Mouse (Mus musculus): ENCODE measurements around the gene Hoxd11. TPM values are rescaled to one million over a fixed set of nuclear protein-coding genes. Genes with fewer than 3 reads are reported as not detected.

Gene Hoxd11
- polyA plus RNA-seq (2016; fragmentation: Nextera tagmentation; extraction: Ambion mirVana) = 0.07 and 2.1 TPM in 2 replicates

GRCm38 (mm10) chr2:74678891-74679595, at the start of gene Hoxd11:
Hoxd11 (plus strand) TSS chr2:74679557.
- H3K9me3 ChIP-seq = no peaks in the 10 kb centered on the region
- WGBS = 2% methylated on average over 15 of the region's 15 CpGs
- DNase-seq (ENCODE audit: low spot score) = peak; percentile 66
- H3K27me3 ChIP-seq (ENCODE audit: insufficient read depth, poor library complexity, severe bottlenecking) = peaks cover 100% of the 10 kb centered on the region
- H3K4me1 ChIP-seq = peaks cover 39% of the 10 kb centered on the region
- no peak within 1 kb of the TSS for H3K27ac ChIP-seq
- peak within 1 kb of the TSS; percentile 38; the same call in 1 of the 2 replicates for H3K4me3 ChIP-seq
- no peaks in the 10 kb centered on the region for H3K36me3 ChIP-seq

DNA sequence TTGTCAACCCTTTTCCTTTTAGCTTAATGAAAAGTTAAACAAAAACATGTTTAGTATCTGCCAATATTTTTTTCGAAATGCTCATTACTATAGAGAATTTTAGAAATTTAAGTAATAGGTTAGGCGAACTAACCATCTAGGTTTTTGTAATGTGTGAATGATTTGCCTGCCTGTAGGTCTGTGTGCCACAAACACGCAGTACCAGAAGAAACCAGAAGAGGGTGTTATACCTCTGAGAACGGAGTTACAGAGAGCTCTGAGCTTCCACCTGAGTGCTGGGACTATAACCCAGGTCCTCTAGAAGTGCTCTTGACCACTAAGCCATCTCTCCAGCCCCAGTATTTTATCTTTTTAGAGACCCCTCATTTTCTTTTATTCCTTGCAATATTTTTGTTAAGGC, 43.9 kb upstream of the Hoxd11 start:
- Histone ChIP-seq H3K4me3 (no peak overlapping the region), H3K27ac (no peak overlapping the region), H3K36me3 (no peaks in the 10 kb centered on the region), H3K9me3 (no peaks in the 10 kb centered on the region), H3K4me1 (no peaks in the 10 kb centered on the region), H3K27me3 (ENCODE audit: insufficient read depth, poor library complexity, severe bottlenecking) (no peaks in the 10 kb centered on the region)
- 54% methylated on average over 4 of the region's 4 CpGs for WGBS
- no peak for DNase-seq (ENCODE audit: low spot score)

- WGBS = 71% methylated on average over 5 of the region's 5 CpGs
- peaks cover 39% of the 10 kb centered on the region for H3K27me3 ChIP-seq (ENCODE audit: insufficient read depth, poor library complexity, severe bottlenecking)
- no peaks in the 10 kb centered on the region for H3K4me1 ChIP-seq
- no peaks in the 10 kb centered on the region for H3K9me3 ChIP-seq
- DNase-seq (ENCODE audit: low spot score) = no peak
- H3K27ac ChIP-seq = no peak overlapping the region
- no peaks in the 10 kb centered on the region for H3K36me3 ChIP-seq
- no peak overlapping the region for H3K4me3 ChIP-seq
Measured at GRCm38 (mm10) chr2:74642431-74642830, 36.9 kb upstream of the Hoxd11 start.

- Histone ChIP-seq H3K9me3 (no peaks in the 10 kb centered on the region), H3K4me1 (no peaks in the 10 kb centered on the region), H3K36me3 (no peaks in the 10 kb centered on the region), H3K27me3 (ENCODE audit: insufficient read depth, poor library complexity, severe bottlenecking) (peaks cover 71% of the 10 kb centered on the region), H3K4me3 (no peak overlapping the region), H3K27ac (no peak overlapping the region)
- DNase-seq (ENCODE audit: low spot score) = no peak
- 77% methylated on average over 3 of the region's 3 CpGs for WGBS
Measured at GRCm38 (mm10) chr2:74645631-74646030, 33.7 kb upstream of the Hoxd11 start.

- H3K9me3 ChIP-seq = no peaks in the 10 kb centered on the region
- H3K27me3 ChIP-seq (ENCODE audit: insufficient read depth, poor library complexity, severe bottlenecking) = peaks cover 88% of the 10 kb centered on the region
- H3K36me3 ChIP-seq = no peaks in the 10 kb centered on the region
- DNase-seq (ENCODE audit: low spot score) = no peak
- WGBS = 13% methylated on average over 7 of the region's 7 CpGs
- H3K4me1 ChIP-seq = no peaks in the 10 kb centered on the region
- H3K4me3 ChIP-seq = no peak overlapping the region
- no peak overlapping the region for H3K27ac ChIP-seq
Measured at GRCm38 (mm10) chr2:74647082-74647864, 32.1 kb upstream of the Hoxd11 start.

GRCm38 (mm10) chr2:74652996-74653340, 26.4 kb upstream of the Hoxd11 start:
- H3K9me3 ChIP-seq = no peaks in the 10 kb centered on the region
- peaks cover 99% of the 10 kb centered on the region for H3K27me3 ChIP-seq (ENCODE audit: insufficient read depth, poor library complexity, severe bottlenecking)
- DNase-seq (ENCODE audit: low spot score) = no peak
- H3K27ac ChIP-seq = no peak overlapping the region
- peaks cover 21% of the 10 kb centered on the region for H3K4me1 ChIP-seq
- H3K36me3 ChIP-seq = no peaks in the 10 kb centered on the region
- WGBS = 37% methylated on average over 2 of the region's 2 CpGs
- H3K4me3 ChIP-seq = no peak overlapping the region

GRCm38 (mm10) chr2:74653781-74654535, 25.4 kb upstream of the Hoxd11 start:
- no peaks in the 10 kb centered on the region for H3K36me3 ChIP-seq
- 12% methylated on average over 17 of the region's 17 CpGs for WGBS
- no peak overlapping the region for H3K27ac ChIP-seq
- peaks cover 26% of the 10 kb centered on the region for H3K4me1 ChIP-seq
- H3K9me3 ChIP-seq = no peaks in the 10 kb centered on the region
- peaks cover 99% of the 10 kb centered on the region for H3K27me3 ChIP-seq (ENCODE audit: insufficient read depth, poor library complexity, severe bottlenecking)
- H3K4me3 ChIP-seq = no peak overlapping the region
- DNase-seq (ENCODE audit: low spot score) = no peak

DNA sequence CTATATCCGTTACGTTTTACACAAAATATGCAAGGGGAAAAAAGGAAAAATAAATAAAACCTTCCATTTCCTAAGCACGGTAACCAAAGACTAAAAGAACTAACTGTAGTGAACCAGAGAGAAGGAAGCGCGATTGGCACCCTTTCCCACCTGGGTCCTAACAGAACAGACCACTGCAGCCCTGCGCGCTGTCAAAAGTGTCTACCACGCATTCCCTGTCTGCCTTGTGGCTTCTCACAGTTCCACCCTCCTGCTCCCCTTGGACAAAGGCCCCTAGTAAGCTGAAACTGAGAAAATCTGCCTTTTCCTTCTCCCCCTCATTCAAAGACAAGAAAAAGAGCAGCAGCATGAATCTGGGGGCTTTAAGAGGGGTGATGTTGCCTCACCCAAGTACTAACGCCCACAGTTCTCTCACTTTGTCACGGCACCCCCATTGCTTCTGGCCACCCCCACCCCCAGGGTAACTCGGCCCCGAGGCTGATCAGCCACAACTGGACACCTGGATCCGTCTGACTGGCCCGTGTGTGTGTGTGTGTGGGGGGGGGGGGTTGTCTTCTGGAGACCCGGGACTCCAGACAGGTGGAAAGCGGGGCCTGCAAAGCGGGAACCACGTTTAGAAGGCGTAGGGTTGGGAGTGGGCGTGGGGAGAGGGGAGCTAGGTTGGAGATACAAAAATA, 24.5 kb upstream of the Hoxd11 start:
- DNase-seq (ENCODE audit: low spot score) = no peak
- Histone ChIP-seq H3K9me3 (no peaks in the 10 kb centered on the region), H3K36me3 (no peaks in the 10 kb centered on the region)

DNA sequence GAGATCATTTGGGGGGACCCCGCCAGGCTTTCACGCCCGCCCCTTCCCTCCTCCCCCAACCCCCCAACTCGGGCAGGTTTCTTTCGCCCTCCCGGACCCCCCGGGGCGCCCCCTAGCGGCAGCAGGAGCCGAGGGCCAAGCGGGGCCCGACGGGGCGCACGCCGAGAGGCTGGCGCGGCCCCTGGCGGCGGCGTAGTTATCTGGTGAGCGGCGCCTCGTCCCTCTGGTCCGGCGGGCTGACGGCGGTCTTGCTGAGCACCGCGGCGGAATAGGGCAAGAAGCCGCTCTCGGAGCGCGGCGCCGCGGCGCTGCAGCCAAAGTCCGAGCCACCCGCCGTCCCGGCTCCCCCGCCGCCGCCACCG, 24.0 kb upstream of the Hoxd11 start:
- H3K27ac ChIP-seq = no peak overlapping the region
- no peak for DNase-seq (ENCODE audit: low spot score)

More for the DNA sequence above, 24.5 kb upstream of the Hoxd11 start:
- Histone ChIP-seq H3K4me1 (peaks cover 29% of the 10 kb centered on the region), H3K27ac (no peak overlapping the region), H3K27me3 (ENCODE audit: insufficient read depth, poor library complexity, severe bottlenecking) (peaks cover 99% of the 10 kb centered on the region), H3K4me3 (peak overlapping the region; percentile 54; the same call in 1 of the 2 replicates)
- 7% methylated on average over 20 of the region's 20 CpGs for WGBS

DNA sequence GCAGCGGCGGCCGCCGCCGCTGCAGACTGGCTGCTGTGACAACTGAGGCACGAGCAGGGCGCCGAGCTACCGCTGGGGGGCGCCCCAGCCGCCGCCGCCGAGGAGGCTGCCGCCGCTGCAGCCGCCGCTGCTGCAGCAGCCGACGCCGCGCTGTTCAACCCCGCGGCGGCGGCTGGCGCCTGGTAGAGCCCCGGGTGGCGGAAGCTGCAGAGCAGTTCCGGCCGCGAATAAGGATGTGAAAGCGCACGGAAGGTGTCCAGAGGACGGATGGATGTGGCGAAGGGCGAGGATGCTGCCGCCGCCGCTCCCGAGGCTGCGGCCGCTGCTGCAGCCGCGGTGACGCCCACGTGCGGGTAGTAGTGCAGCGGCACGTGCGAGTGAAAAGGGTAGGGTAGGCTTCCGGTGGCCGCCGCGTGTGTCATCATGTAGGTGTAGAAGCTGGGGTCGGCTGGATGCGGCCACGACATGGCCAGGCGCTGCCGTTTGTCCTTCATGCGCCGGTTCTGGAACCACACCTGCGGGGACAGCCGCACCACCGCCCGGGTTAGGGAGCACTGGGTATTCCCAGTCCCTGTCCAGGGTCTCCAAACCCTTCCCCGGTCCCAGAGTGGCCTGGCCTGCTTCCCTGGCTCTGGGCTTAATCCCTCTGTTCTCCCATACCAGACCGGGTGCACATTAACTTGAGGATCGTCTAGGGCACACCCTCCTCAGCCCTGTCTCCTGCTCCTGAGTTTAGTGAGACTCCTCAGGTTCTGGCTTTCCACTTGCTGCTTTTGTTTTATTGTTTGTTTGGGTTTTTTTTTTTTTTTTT, 23.3 kb upstream of the Hoxd11 start:
- under 1% methylated on average over 68 of the region's 69 CpGs for WGBS
- Histone ChIP-seq H3K4me1 (peaks cover 29% of the 10 kb centered on the region), H3K36me3 (no peaks in the 10 kb centered on the region), H3K4me3 (peak overlapping the region; percentile 54), H3K9me3 (no peaks in the 10 kb centered on the region), H3K27me3 (ENCODE audit: insufficient read depth, poor library complexity, severe bottlenecking) (peaks cover 99% of the 10 kb centered on the region), H3K27ac (no peak overlapping the region; the same call in 1 of the 2 replicates)
- no peak for DNase-seq (ENCODE audit: low spot score)

More for the DNA sequence above, 24.0 kb upstream of the Hoxd11 start:
- H3K4me3 ChIP-seq = peak overlapping the region; percentile 54
- peaks cover 99% of the 10 kb centered on the region for H3K27me3 ChIP-seq (ENCODE audit: insufficient read depth, poor library complexity, severe bottlenecking)
- H3K4me1 ChIP-seq = peaks cover 29% of the 10 kb centered on the region
- no peaks in the 10 kb centered on the region for H3K36me3 ChIP-seq
- H3K9me3 ChIP-seq = no peaks in the 10 kb centered on the region
- WGBS = under 1% methylated on average over 45 of the region's 47 CpGs

GRCm38 (mm10) chr2:74656632-74657021, 22.7 kb upstream of the Hoxd11 start:
- Histone ChIP-seq H3K36me3 (no peaks in the 10 kb centered on the region), H3K27me3 (ENCODE audit: insufficient read depth, poor library complexity, severe bottlenecking) (peaks cover 99% of the 10 kb centered on the region), H3K27ac (no peak overlapping the region), H3K4me3 (no peak overlapping the region), H3K4me1 (peaks cover 29% of the 10 kb centered on the region), H3K9me3 (no peaks in the 10 kb centered on the region)
- DNase-seq (ENCODE audit: low spot score) = no peak
- 3% methylated on average over 4 of the region's 4 CpGs for WGBS
